Mouse (Mus musculus) cortical plate, adult 2 months (tissue): ENCODE measurements around the gene RPS10-NUDT3.

ENCODE experiments used
- CTCF ChIP-seq: fragments of 200-500 bp; IDR thresholded peaks from 2 replicates; pipeline ENCODE4 v1.5.1; 2011; ENCODE audit warnings: mild to moderate bottlenecking, control low read depth, low read length; ENCODE audit not compliant: insufficient read depth; ENCODE audit errors: extremely low read depth
- POLR2A ChIP-seq: fragments of 200-500 bp; IDR thresholded peaks from 2 replicates; pipeline ENCODE4 v1.6.1; 2011; ENCODE audit warnings: mild to moderate bottlenecking, low read length, control low read depth; ENCODE audit not compliant: insufficient read depth; ENCODE audit errors: extremely low read depth

DNA sequence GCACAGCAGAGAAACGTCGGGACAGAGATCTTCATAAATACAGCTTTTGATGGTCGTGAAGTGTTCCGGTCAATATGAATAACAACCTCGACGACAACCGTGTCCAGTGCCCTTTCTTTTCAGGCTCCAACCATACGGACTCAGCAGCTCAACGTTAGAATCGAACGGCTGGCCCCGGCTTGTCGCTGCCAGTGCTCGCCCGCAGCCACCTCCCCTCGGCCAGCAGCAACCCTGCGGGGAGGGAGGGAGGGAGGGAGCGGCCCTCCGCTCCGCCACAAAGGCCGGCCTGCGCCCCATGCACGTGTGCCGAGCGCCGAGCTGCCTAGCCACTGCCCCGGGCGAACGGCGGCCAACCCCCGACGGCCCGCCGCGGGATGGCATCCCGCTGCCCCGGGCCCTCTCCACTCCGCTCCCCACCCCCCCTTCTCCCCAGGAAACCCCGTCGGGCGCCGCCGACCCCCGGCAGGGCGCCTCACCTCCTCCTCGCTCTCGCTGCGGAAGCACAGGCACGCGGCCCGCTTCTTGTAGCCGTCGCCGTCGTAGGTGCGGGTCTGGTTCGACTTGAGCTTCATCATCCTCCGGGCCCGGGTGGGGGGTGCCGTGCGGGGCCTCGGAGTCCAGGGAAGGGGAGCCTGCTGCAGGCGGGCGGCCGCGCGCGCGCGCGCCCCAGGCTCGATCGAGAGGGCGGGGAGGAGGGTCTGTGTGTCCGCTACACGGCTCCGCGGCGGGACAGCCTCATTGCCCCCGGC lies 12.2 kb downstream of the RPS10-NUDT3 start:
- TF ChIP-seq CTCF (no peak), POLR2A (no peak)
